Mouse (Mus musculus): ENCODE data around the gene Fam181a.

The Fam181a gene

DNA sequence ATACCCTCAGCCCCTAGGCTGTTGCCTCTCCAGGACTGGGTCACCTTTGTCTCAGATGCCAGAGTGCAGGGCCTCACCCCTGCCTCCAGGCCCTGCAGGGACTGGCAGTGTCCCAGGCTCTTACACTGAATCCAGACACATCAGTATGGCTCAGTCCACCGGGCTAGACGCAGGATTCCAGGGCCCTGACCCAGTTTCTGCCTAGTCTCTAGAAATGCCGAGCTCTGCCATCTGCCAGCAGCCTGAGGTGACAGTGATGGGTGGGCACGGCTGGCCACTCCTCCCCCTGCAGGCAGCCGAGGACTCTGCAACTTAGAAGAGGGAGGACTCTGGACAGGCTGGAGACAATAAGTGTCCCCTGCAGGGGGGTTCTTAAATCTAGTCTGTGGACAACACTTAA is 42.8 kb downstream of the Fam181a start:
- DNase-seq (ENCODE audit: extremely low read depth, insufficient read length, low spot score) = no peak

GRCm38 (mm10) chr12:103355746-103356414 is 45.1 kb downstream of the Fam181a start, which contains the start of gene Asb2:
Asb2 (minus strand) TSS chr12:103356001.
- no peak for DNase-seq (ENCODE audit: extremely low read depth, insufficient read length, low spot score)

DNA sequence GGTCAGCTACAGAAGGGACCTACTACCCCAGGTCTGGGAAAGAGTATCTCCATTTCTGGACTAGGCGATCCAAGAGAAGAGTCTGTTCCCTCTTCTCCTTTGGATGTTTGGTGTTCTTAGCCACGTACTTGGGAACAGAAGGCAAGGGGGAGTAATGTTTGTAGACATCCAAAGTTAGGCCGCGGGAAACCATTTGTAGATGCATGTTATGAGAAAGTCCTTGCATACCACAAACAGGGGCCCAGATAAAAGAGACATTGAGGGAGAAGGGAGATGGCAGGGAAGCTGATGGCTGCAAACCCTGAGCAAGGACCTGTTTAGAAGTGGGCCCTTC is 45.6 kb downstream of the Fam181a start:
- DNase-seq (ENCODE audit: extremely low read depth, insufficient read length, low spot score) = no peak

DNA sequence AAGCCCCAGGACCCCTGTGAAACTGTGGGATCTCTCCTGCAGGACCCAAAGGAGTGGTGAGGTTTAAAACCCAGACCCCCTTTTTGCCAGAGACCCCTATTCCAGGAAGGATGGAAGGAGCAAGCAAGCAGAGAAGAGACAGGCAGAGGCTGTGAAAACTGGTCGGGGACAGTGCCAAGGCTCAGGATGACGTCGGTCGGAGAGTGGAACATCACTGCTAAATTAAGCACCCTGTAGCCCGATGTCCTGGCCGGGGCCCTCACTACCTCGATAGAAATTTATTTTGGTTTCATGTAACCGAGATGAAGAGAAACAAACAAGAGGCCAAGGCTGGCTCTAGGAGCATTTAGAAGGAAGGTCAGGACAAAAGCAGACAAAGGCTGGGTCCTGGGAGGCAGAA is 47.4 kb downstream of the Fam181a start:
- no peak for DNase-seq (ENCODE audit: extremely low read depth, insufficient read length, low spot score)

- DNase-seq (ENCODE audit: extremely low read depth, insufficient read length, low spot score) = no peak
Measured at GRCm38 (mm10) chr12:103358951-103359801, 48.4 kb downstream of the Fam181a start.

DNA sequence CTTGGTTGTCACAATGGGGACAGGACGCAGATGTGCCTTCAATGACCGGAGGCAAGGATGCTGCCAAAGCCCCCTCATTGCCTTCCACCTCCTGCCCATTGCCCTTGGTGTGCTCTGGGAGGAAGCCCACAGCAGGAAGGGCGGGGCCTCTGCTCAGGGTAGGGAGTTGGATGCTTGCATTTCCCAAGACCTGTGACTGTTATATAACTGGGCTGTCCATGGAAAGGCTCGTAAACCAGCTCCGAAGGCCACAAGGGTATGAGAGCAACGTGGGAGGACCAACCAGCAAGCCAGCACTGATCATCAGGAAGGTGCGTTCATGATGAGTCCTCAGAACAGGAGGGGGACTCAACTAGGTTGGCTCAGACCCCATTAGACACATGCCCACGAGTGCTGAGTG is 50.0 kb downstream of the Fam181a start:
- no peak for DNase-seq (ENCODE audit: extremely low read depth, insufficient read length, low spot score)

- DNase-seq (ENCODE audit: extremely low read depth, insufficient read length, low spot score) = no peak
Measured at GRCm38 (mm10) chr12:103361539-103362307, 50.9 kb downstream of the Fam181a start.

GRCm38 (mm10) chr12:103362336-103362735 is 51.6 kb downstream of the Fam181a start:
- no peak for DNase-seq (ENCODE audit: extremely low read depth, insufficient read length, low spot score)

Measured in 3134 (cell line).